Mouse (Mus musculus) bone marrow, adult 2 months (tissue): ENCODE data around the gene Tifa.

ENCODE experiments used
- CTCF ChIP-seq: fragments of 200-500 bp; IDR thresholded peaks from 2 replicates; pipeline ENCODE4 v1.5.1; 2011; ENCODE audit warnings: low read length, control low read depth; ENCODE audit not compliant: control insufficient read depth, insufficient read depth
- POLR2A ChIP-seq: fragments of 200-500 bp; IDR thresholded peaks from 2 replicates; pipeline ENCODE4 v1.6.1; 2011; ENCODE audit warnings: low read depth, mild to moderate bottlenecking, control low read depth, low read length, borderline replicate concordance; ENCODE audit not compliant: control insufficient read depth

- no peak for TF ChIP-seq CTCF
- peak; percentile 54; the same call in 1 of the 2 replicates for TF ChIP-seq POLR2A
Observed at GRCm38 (mm10) chr3:127791056-127791483, 1.5 kb downstream of the Tifa start.
